Mouse (Mus musculus) thymus, adult 2 months (tissue): ENCODE data around the gene Farp2.

Experiments used
- CTCF ChIP-seq: fragments of 200-500 bp; IDR thresholded peaks from 2 replicates; pipeline ENCODE4 v1.5.1; 2012; ENCODE audit warnings: mild to moderate bottlenecking, control low read depth, low read length, moderate library complexity, borderline replicate concordance; ENCODE audit not compliant: control insufficient read depth, poor library complexity, insufficient read depth; ENCODE audit errors: extremely low read depth
- POLR2A ChIP-seq: fragments of 200-500 bp; IDR thresholded peaks from 2 replicates; pipeline ENCODE4 v1.6.1; 2012; ENCODE audit warnings: mild to moderate bottlenecking, low read length, control low read depth, moderate library complexity; ENCODE audit not compliant: control insufficient read depth, poor library complexity, insufficient read depth; ENCODE audit errors: extremely low read depth

- TF ChIP-seq POLR2A (no peak), CTCF (no peak)
These were observed 46.8 kb upstream of the Farp2 start for GRCm38 (mm10) chr1:93465066-93465465.
